Mouse (Mus musculus): ENCODE results near the gene Galk2. TPM values are rescaled to one million over a fixed set of nuclear protein-coding genes. Genes with fewer than 3 reads are reported as not detected.

Gene Galk2
- polyA plus RNA-seq (2014; fragmentation: Illumina TruSeq; extraction: RNeasy Lipid Tissue Mini Kit (QIAGEN cat#74804); ENCODE audit: low read depth, low replicate concordance) = 140 TPM

DNA sequence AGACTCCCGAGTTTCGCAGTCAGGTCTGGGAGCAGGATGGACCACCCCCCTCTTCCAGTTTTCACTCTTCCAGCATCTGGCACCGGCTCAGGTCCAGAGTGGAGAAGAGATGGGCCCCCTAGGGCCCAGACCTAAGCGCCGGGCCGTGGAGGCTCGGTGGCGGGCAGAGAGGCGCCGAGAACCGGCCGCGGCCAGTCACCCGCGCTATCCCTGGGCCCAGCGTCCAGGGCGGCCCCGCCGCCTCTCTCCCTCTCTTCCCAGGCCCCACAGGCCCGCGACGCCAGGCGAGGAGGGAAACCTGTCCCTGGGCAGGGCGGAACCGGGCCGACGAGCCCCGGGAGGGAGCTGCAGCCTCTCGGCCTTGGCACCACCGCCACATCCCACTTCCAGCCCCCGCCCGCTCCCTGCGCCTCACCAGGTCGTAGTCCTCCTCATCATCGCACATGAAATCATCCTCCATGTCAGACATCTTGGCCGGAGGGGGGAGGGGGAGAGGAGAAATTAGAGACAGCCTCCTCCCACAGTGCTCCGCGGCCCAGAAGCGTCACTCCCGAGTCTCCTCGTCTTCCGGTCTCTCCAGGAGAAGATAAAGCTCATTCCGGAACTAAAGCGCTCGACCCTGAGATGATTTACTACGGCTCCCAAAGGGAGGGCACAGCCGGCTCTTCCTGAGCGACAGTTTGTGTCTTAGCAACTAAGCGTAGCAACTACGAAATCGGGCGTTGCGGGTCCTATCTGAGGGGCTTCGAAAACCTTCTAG lies at the start of gene Galk2, which contains the start of gene Cops2:
TSS of gene Galk2 (plus strand) at position 589 of the 760 bp plus-strand sequence.
TSS of gene Cops2 (minus strand) at position 619 of the 760 bp plus-strand sequence.

Other genes with a start within 250 kb of the Galk2 start
- gene Cep152, start 234.0 kb upstream of the Galk2 start, polyA plus RNA-seq (2014; fragmentation: Illumina TruSeq; extraction: RNeasy Lipid Tissue Mini Kit (QIAGEN cat#74804); ENCODE audit: low read depth, low replicate concordance) = 1.3 TPM
- gene Eid1, start 186.0 kb upstream of the Galk2 start, polyA plus RNA-seq (2014; fragmentation: Illumina TruSeq; extraction: RNeasy Lipid Tissue Mini Kit (QIAGEN cat#74804); ENCODE audit: low read depth, low replicate concordance) = 658 TPM
- 7.5 TPM for gene Shc4, start 135.0 kb upstream of the Galk2 start, polyA plus RNA-seq (2014; fragmentation: Illumina TruSeq; extraction: RNeasy Lipid Tissue Mini Kit (QIAGEN cat#74804); ENCODE audit: low read depth, low replicate concordance)
- gene Secisbp2l, start 76.2 kb upstream of the Galk2 start, polyA plus RNA-seq (2014; fragmentation: Illumina TruSeq; extraction: RNeasy Lipid Tissue Mini Kit (QIAGEN cat#74804); ENCODE audit: low read depth, low replicate concordance) = 96.4 TPM
- 796 TPM for gene Cops2, start within 50 bp of the Galk2 start, polyA plus RNA-seq (2014; fragmentation: Illumina TruSeq; extraction: RNeasy Lipid Tissue Mini Kit (QIAGEN cat#74804); ENCODE audit: low read depth, low replicate concordance)
- 1.2 TPM for gene Fgf7, start 175.5 kb downstream of the Galk2 start, polyA plus RNA-seq (2014; fragmentation: Illumina TruSeq; extraction: RNeasy Lipid Tissue Mini Kit (QIAGEN cat#74804); ENCODE audit: low read depth, low replicate concordance)

Data from adrenal gland, adult 10 weeks (tissue).